Mouse (Mus musculus): Measurements from ENCODE around the gene Gm49630.
"Not testable (repeated sequence)": the region's sequence is repeated elsewhere in the genome, so short reads cannot be mapped to it uniquely, and the experiment has no call there.

Gene Gm49630

DNA sequence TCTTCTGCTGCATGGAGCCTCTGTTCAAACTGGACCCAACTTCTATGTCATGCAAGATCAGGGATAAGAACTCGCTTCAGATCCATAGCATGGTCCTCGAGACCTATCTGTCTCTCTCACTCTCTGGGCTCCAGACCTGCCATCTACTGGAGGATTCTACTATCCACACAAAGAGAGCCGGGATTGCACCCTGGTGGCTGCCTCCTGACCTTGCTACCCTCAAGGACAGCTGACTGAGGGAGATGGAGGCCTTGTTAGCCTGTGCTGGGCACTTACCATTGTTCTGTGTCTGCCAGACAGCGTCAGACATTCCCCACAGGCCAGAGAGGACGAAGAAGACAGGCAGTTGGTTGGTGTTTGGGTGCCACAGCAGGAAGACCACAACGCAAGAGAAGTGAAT, 2.4 kb downstream of the Gm49630 start:
- not testable (repeated sequence) for DNase-seq (ENCODE audit: extremely low spot score, low spot score)

- not testable (repeated sequence) for DNase-seq (ENCODE audit: extremely low spot score, low spot score)
These were observed 5.0 kb downstream of the Gm49630 start for GRCm38 (mm10) chr17:7366676-7367374.

DNA sequence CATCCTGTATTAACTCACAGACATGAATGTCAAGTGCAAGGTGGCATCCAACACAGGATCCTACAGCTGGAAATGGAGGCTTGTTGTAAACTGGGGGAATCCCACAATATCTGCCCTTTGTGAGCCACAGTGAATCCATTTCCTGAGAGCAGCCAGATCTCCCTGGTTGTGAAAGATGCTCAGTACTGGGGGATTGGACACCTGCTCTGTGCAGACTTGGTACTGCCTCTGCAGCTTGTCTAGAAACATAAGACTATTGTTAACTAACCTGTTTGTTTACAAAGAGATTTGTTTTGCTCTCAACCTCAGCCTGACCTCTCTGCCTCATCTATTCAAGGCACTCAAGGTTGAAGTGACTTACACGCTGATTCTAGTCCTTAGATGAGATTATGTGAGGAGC, 5.5 kb downstream of the Gm49630 start:
- not testable (repeated sequence) for DNase-seq (ENCODE audit: extremely low spot score, low spot score)

DNA sequence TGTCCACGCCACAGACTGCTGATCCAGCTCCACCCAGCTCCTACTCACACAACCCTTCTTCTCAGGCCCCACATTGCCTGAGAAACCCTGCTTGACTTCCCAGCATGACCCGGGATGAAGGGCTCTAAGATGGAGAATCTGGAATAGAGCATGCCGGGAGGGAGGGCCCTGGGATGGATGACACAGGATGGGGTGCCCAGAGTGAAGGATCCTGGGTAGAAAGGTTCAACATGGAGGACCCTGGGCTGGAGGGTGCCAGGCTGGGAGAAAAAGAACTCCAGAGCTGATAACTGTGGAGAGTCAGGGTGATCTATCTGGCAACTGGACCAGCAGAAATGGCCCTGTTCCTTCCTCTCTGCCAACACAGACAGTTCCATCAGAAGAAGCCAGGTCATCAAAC, 6.2 kb downstream of the Gm49630 start:
- DNase-seq (ENCODE audit: extremely low spot score, low spot score) = not testable (repeated sequence)

DNA sequence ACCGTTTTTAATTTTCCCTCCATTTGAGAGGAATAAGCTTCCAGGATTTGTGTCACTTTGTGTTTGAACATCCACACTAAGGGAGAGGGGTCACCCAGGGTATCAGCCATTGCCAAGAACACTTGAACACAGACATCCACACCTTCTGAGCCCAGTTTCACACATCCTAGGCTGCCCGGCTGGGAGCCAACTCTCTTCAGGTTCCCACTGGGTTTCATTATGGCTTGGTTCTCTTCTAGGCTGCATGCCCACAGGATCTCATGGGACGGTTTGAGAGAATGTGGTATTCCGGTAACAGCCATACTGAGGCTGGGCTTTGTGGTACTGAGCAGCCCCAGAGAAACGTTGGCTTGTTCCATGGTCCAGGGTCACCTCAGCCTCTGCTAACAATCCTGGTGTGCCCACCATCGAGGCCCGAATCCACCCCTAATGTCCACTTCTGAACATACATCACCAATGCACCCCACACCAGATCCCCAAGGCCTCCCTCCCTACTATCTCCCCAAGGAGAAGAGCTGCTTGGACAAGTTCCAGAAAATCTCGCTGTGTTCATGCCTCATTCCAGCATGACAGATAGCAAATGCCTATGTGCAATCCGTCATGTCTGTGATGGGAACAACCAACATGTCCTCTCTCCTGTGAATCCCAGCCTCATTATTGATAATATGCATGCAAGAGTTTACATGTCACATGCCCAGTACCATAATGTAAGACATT, 10.9 kb downstream of the Gm49630 start:
- not testable (repeated sequence) for DNase-seq (ENCODE audit: extremely low spot score, low spot score)

GRCm38 (mm10) chr17:7359806-7360205, 12.0 kb downstream of the Gm49630 start:
- DNase-seq (ENCODE audit: extremely low spot score, low spot score) = not testable (repeated sequence)

DNA sequence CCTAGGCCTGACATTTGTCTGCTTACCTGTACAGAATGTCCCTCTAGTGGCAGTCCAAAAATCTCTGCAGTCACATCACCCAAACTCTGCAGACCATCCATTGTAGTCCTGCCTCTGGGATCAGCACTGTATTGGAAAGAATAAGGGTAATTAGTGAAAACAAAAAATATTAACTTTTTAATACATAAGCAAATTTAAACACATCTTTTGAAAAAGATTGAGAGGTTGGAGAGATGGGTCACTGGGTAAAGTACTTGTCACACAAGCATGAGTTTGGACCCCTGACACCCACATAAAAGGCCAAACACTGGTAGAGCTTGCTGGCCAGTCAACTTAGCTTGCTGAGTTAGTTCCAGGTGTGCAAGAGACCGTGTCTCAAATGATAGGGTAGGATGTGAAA, 19.2 kb downstream of the Gm49630 start, which contains the start of gene Ttll2:
Ttll2 (minus strand) TSS at position 101 of the 400 bp plus-strand sequence.
- DNase-seq (ENCODE audit: extremely low spot score, low spot score) = not testable (repeated sequence)

DNA sequence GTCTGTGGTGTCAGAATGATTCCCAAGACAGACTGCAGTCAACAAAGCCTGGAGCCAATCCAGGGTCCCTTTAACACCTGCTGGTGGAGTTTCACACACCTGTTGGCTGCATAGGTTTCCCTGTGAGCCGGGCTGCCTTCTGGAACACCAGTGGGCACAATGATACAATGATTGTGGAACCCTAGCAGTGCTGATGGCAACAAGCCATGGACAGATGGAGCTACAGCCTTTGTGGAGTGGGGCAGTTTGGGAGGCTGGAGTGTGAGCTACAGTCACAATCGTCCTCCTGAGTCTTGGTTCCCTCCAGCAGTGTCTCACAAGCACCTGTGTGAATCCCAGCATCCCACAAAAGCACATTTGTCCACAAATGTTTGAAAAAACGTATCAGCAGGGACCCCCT, 23.0 kb downstream of the Gm49630 start:
- DNase-seq (ENCODE audit: extremely low spot score, low spot score) = not testable (repeated sequence)

DNA sequence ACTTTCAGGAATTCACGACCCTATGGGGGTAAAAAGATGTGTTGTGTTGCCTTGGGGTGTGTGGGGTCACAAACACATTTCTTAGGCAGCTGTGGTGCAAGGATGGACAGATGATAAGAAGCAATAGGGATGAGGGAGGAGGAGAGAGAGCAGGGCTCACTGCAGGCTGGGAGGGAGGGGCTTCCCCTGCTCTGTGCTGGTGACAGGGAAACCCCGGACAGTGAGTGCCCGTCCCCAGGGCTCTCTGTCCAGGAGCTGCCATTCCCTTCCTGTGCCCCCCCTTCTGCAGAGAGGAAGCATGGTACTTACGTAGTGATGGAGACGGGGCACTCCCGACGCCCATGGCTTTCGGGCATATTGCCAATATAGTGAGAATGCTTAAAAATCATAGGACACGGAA, 34.4 kb downstream of the Gm49630 start:
- not testable (repeated sequence) for DNase-seq (ENCODE audit: extremely low spot score, low spot score)

GRCm38 (mm10) chr17:7332745-7333144, 39.0 kb downstream of the Gm49630 start:
- not testable (repeated sequence) for DNase-seq (ENCODE audit: extremely low spot score, low spot score)

- DNase-seq (ENCODE audit: extremely low spot score, low spot score) = not testable (repeated sequence)
These were observed 45.4 kb downstream of the Gm49630 start for GRCm38 (mm10) chr17:7326415-7326814.

DNA sequence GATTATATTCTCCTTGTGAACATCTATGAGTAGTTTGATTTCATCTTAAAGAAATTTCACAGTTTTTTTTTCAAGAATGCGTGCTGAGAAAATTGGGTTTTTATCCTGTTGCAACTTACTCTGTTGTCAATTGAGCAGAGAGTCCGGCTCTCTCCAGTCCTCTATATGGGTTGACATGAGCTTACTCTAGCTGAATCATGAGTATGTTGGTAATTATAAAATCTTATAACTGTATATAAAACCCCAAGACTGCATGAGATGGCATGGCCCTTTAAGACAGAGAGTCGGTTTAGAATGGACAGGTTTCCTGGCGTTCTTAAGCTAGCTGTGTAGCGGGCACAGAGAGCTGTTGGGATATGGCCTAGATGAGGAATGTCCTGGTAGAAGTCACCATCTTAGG, 47.4 kb downstream of the Gm49630 start, which contains the start of gene Tcp10a:
Tcp10a (plus strand) TSS at position 301 of the 400 bp plus-strand sequence.
- not testable (repeated sequence) for DNase-seq (ENCODE audit: extremely low spot score, low spot score)

DNA sequence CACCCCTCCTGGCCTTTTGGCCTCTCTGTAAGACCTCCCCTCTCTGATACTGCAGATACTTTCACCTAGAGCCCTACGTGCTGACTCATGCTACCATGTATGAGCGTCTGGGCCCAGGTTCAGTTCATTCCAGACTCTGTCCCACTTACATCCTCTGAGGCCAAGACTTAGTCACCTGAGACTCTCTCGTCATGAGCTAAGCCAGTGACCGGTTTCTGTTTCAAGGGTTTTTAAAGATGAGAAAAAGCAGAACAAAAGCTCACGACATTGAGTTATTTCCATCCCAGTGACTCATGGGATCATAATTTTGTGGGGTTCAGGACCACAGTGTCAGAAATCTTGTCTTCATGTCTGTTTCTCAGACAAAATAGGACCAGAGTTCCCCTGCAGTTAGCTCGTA, 52.0 kb downstream of the Gm49630 start:
- not testable (repeated sequence) for DNase-seq (ENCODE audit: extremely low spot score, low spot score)

- DNase-seq (ENCODE audit: extremely low spot score, low spot score) = not testable (repeated sequence)
These were observed 55.9 kb downstream of the Gm49630 start for GRCm38 (mm10) chr17:7315693-7316382.

GRCm38 (mm10) chr17:7306278-7307196, 65.2 kb downstream of the Gm49630 start:
- DNase-seq (ENCODE audit: extremely low spot score, low spot score) = not testable (repeated sequence)

Data from neural tube, embryonic 10.5 days (tissue).